Mouse (Mus musculus) adrenal gland, postnatal 0 days (tissue): ENCODE data around the gene Gstk1. TPM values are rescaled to one million over a fixed set of nuclear protein-coding genes. Genes with fewer than 3 reads are reported as not detected.

ENCODE experiments used
- polyA plus RNA-seq: library from polyadenylated mRNA; unstranded; fragments of >200 nt; fragmentation: Nextera tagmentation; extraction: Ambion mirVana; gene quantifications from 2 replicates; pipeline ENCODE4 v1.2.1, GENCODE M21; 2015

Gene Gstk1
- polyA plus RNA-seq: 69.9 and 129 TPM in 2 replicates

GRCm38 (mm10) chr6:42245711-42246353, at the start of gene Gstk1:
Gene Gstk1, plus strand, starts transcription at chr6:42245935.

GRCm38 (mm10) chr6:42215028-42215427, 30.7 kb upstream of the Gstk1 start, which contains the start of gene Tas2r144:
Gene Tas2r144, plus strand, starts transcription at chr6:42215328.

GRCm38 (mm10) chr6:42261524-42262170, 15.9 kb downstream of the Gstk1 start, which contains the start of gene Tmem139:
Gene Tmem139, plus strand, starts transcription at chr6:42261970.

GRCm38 (mm10) chr6:42264626-42265312, 19.0 kb downstream of the Gstk1 start, which contains the start of gene Casp2:
Gene Casp2, plus strand, starts transcription at chr6:42264985.

GRCm38 (mm10) chr6:42286448-42286847, 40.7 kb downstream of the Gstk1 start, which contains the start of gene Clcn1:
Gene Clcn1, plus strand, starts transcription at chr6:42286685.

Other genes starting within 250 kb of the Gstk1 start
- gene Sva, start 207.5 kb upstream of the Gstk1 start, polyA plus RNA-seq: not detected in 2 replicates
- gene Tas2r139, start 105.0 kb upstream of the Gstk1 start, polyA plus RNA-seq: not detected in 2 replicates
- not detected in 2 replicates for gene Tas2r144, start 30.6 kb upstream of the Gstk1 start, polyA plus RNA-seq
- 0.30 and 0.54 TPM in 2 replicates for gene Tmem139, start 16.0 kb downstream of the Gstk1 start, polyA plus RNA-seq
- gene Casp2, start 19.1 kb downstream of the Gstk1 start, polyA plus RNA-seq: 12.3 and 19.0 TPM in 2 replicates
- 0.14 TPM in 1 of 2 replicates, not detected in the other for gene Clcn1, start 40.8 kb downstream of the Gstk1 start, polyA plus RNA-seq
- 0.35 and 0.96 TPM in 2 replicates for gene Fam131b, start 78.7 kb downstream of the Gstk1 start, polyA plus RNA-seq
- gene Zyx, start 103.7 kb downstream of the Gstk1 start, polyA plus RNA-seq: 103 and 107 TPM in 2 replicates
- 1.5 TPM in 2 replicates for gene Epha1, start 127.3 kb downstream of the Gstk1 start, polyA plus RNA-seq
- not detected in 2 replicates for gene Tas2r143, start 154.3 kb downstream of the Gstk1 start, polyA plus RNA-seq
- gene Tas2r135, start 159.5 kb downstream of the Gstk1 start, polyA plus RNA-seq: not detected in 2 replicates
- 0.15 TPM in 1 of 2 replicates, not detected in the other for gene Tas2r126, start 188.6 kb downstream of the Gstk1 start, polyA plus RNA-seq
- gene Olfr458, start 219.3 kb downstream of the Gstk1 start, polyA plus RNA-seq: not detected in 2 replicates
- gene Olfr457, start 230.4 kb downstream of the Gstk1 start, polyA plus RNA-seq: not detected in 2 replicates
- 0.39 and 0.59 TPM in 2 replicates for gene Olfr456, start 241.3 kb downstream of the Gstk1 start, polyA plus RNA-seq